Comparison of ENCODE assay signal across 8 mouse cellular contexts in genomic region chr16:49855836-49856503, GRCm38 (mm10). TPM values are rescaled to one million over a fixed set of nuclear protein-coding genes. Genes with fewer than 3 reads are reported as not detected.
DNase-seq lines count a peak whose midpoint lies in the region; ATAC-seq and TF ChIP-seq lines count a peak whose summit lies in the region.

No protein-coding gene starts in this region.

- H3K27me3 ChIP-seq in heart, adult 2 months (ENCODE audit: control insufficient read depth, insufficient read depth, low read length) = no peaks in the 10 kb centered on the region
- H3K27me3 ChIP-seq in C2C12 (ENCODE audit: control insufficient read depth, insufficient read depth, insufficient read length) = no peaks in the 10 kb centered on the region
- no peaks in the 10 kb centered on the region for H3K27me3 ChIP-seq in hindbrain, postnatal 0 days (ENCODE audit: insufficient read depth, low read length)
- no peaks in the 10 kb centered on the region for H3K27me3 ChIP-seq in midbrain, embryonic 11.5 days (ENCODE audit: control insufficient read depth, insufficient read depth, low read length)

- no peak for TF ChIP-seq EP300 in heart, adult 2 months (IDR thresholded peaks at IDR 0.05; ENCODE audit: insufficient read depth, low read depth, low read length)

- H3K36me3 ChIP-seq in heart, adult 2 months (ENCODE audit: control insufficient read depth, insufficient read depth, low read length) = peaks cover 14% of the 10 kb centered on the region
- H3K36me3 ChIP-seq in C2C12 (ENCODE audit: control insufficient read depth, insufficient read depth) = no peaks in the 10 kb centered on the region
- no peaks in the 10 kb centered on the region for H3K36me3 ChIP-seq in hindbrain, postnatal 0 days (ENCODE audit: insufficient read depth, low read length)
- no peaks in the 10 kb centered on the region for H3K36me3 ChIP-seq in midbrain, embryonic 11.5 days (ENCODE audit: control insufficient read depth, insufficient read depth, low read length)

- DNase-seq in heart, adult 2 months = no peak
- no peak for DNase-seq in heart, adult 8-10 months (ENCODE audit: low spot score)
- DNase-seq in hindbrain, postnatal 0 days (ENCODE audit: low spot score) = peak; percentile 70
- peak; percentile 98 for DNase-seq in midbrain, embryonic 11.5 days (ENCODE audit: low spot score, missing footprints)
- DNase-seq in right cerebral cortex, postnatal 25 days = no peak
- DNase-seq in cerebellum, adult 11-12 months = no peak

- no peak for TF ChIP-seq POLR2A in heart, adult 2 months (IDR thresholded peaks at IDR 0.05; ENCODE audit: insufficient read depth, low read depth, low read length)

- no peaks in the 10 kb centered on the region for H3K9me3 ChIP-seq in hindbrain, postnatal 0 days (ENCODE audit: low read length)
- no peaks in the 10 kb centered on the region for H3K9me3 ChIP-seq in midbrain, embryonic 11.5 days (ENCODE audit: control insufficient read depth, low read length)

- H3K4me1 ChIP-seq in heart, adult 2 months (ENCODE audit: control insufficient read depth, insufficient read depth, low read length) = peaks cover 15% of the 10 kb centered on the region
- H3K4me1 ChIP-seq in hindbrain, postnatal 0 days (ENCODE audit: insufficient read depth, low read length) = no peaks in the 10 kb centered on the region
- H3K4me1 ChIP-seq in midbrain, embryonic 11.5 days (ENCODE audit: control insufficient read depth, insufficient read depth, low read length) = peaks cover 11% of the 10 kb centered on the region

- peak overlapping the region; percentile 72 for H3K4me2 ChIP-seq in hindbrain, postnatal 0 days (ENCODE audit: low read depth, low read length)
- H3K4me2 ChIP-seq in midbrain, embryonic 11.5 days = peak overlapping the region; percentile 69

- peak; percentile 12 for ATAC-seq in common myeloid progenitor, adult 5-6 weeks (replicated peaks; ENCODE audit: low read depth, poor library complexity, severe bottlenecking)
- ATAC-seq in hindbrain, postnatal 0 days = peak; percentile 83
- peak; percentile 86 for ATAC-seq in midbrain, embryonic 11.5 days (ENCODE audit: low FRiP score)

- H3ac ChIP-seq in C2C12 (ENCODE audit: control insufficient read depth, insufficient read length, low read depth) = peak overlapping the region; percentile 80

- peak overlapping the region; percentile 99 for H3K27ac ChIP-seq in heart, adult 2 months
- H3K27ac ChIP-seq in hindbrain, postnatal 0 days = peak overlapping the region; percentile 97
- H3K27ac ChIP-seq in midbrain, embryonic 11.5 days (ENCODE audit: low read depth, low read length) = peak overlapping the region; percentile 95

- WGBS in heart, adult 2 months = under 1% methylated on average over 36 of the region's 39 CpGs
- under 1% methylated on average over 30 of the region's 39 CpGs for WGBS in hindbrain, postnatal 0 days
- under 1% methylated on average over 28 of the region's 39 CpGs for WGBS in midbrain, embryonic 11.5 days

- peak overlapping the region; percentile 98 for H3K4me3 ChIP-seq in heart, adult 2 months
- peak overlapping the region; percentile 72 for H3K4me3 ChIP-seq in C2C12 (ENCODE audit: insufficient read depth, poor library complexity, severe bottlenecking)
- peak overlapping the region; percentile 96 for H3K4me3 ChIP-seq in hindbrain, postnatal 0 days (ENCODE audit: low read length)
- H3K4me3 ChIP-seq in midbrain, embryonic 11.5 days (ENCODE audit: low read depth, low read length) = peak overlapping the region; percentile 82

- peaks cover 2% of the 10 kb centered on the region; the same call in 1 of the 2 replicates for H3K79me2 ChIP-seq in heart, adult 2 months (replicated peaks; ENCODE audit: control insufficient read depth, insufficient read depth, low read length)
- H3K79me2 ChIP-seq in C2C12 (ENCODE audit: control insufficient read depth, insufficient read depth) = peaks cover 63% of the 10 kb centered on the region

- no peak for TF ChIP-seq CTCF in heart, adult 2 months (IDR thresholded peaks at IDR 0.05)
- no peak for TF ChIP-seq CTCF in C2C12 (IDR thresholded peaks at IDR 0.05; ENCODE audit: control insufficient read depth, insufficient read depth, insufficient read length)
- no peak for TF ChIP-seq CTCF in hindbrain, postnatal 0 days (IDR thresholded peaks at IDR 0.05; ENCODE audit: low read depth)

- intact Hi-C loops in heart, adult 2 months (cut with DNase I) = loop anchor here (2.0 to 10.0 kb wide), 7 partner anchors 53 to 879 kb away; partner anchors contain the start of genes Cd47 and Ift57

- peak overlapping the region; percentile 97 for H3K9ac ChIP-seq in heart, adult 2 months (ENCODE audit: low read depth, low read length)
- peak overlapping the region; percentile 94 for H3K9ac ChIP-seq in hindbrain, postnatal 0 days (replicated peaks; ENCODE audit: low read length)
- peak overlapping the region; percentile 90 for H3K9ac ChIP-seq in midbrain, embryonic 11.5 days (ENCODE audit: low read length)

- H3K79me3 ChIP-seq in C2C12 (ENCODE audit: low read depth) = peaks cover 45% of the 10 kb centered on the region

TF ChIP-seq in C2C12, 6 proteins besides CTCF, POLR2A, EP300 and RAD21:
- TF ChIP-seq MAX (IDR thresholded peaks at IDR 0.05) (no peak), USF1 (IDR thresholded peaks at IDR 0.05; ENCODE audit: low read depth) (no peak), MYOD1 (IDR thresholded peaks at IDR 0.05; ENCODE audit: control insufficient read depth, insufficient read length, low read depth) (no peak), FOSL1 (IDR thresholded peaks at IDR 0.05; ENCODE audit: insufficient read depth, low read length, poor library complexity, severe bottlenecking) (no peak), MYOG (IDR thresholded peaks at IDR 0.05; ENCODE audit: control insufficient read depth, extremely low read depth, insufficient read length) (no peak), CEBPB (IDR thresholded peaks at IDR 0.05; ENCODE audit: low read depth) (no peak)

RNA-seq across cellular contexts. Expression of gene Cd47, which starts 55.6 kb away (rescaled TPM):
- 10 to 100 TPM; 76.5 to 87.1 TPM for total RNA-seq in heart, adult 2 months (2021)
- 30.9 and 49.3 TPM in 2 replicates for polyA plus RNA-seq in heart, adult 2 months (2012; rRNA removed)
- 10 to 100 TPM; 82.2 to 91.4 (median 87.5) TPM for total RNA-seq in heart, adult 8-10 months (2022)
- polyA plus RNA-seq in C2C12 (2012; fragmentation: generic; extraction: Trizol) = 76.0 TPM
- 237 and 246 TPM in 2 replicates for total RNA-seq in common myeloid progenitor, adult 5-6 weeks (2017)
- 38.9 and 44.3 TPM in 2 replicates for total RNA-seq in hindbrain, postnatal 0 days (2014; rRNA removed)
- 235 and 238 TPM in 2 replicates for polyA plus RNA-seq in hindbrain, postnatal 0 days (2015; fragmentation: Nextera tagmentation; extraction: Ambion mirVana)
- 57.8 and 63.5 TPM in 2 replicates for polyA plus RNA-seq in midbrain, embryonic 11.5 days (2014; fragmentation: Nextera tagmentation; extraction: Ambion mirVana)

Comparison
In these comparisons a context has a peak if more than half of its experiments do, and no peak if none do; other contexts are left out.
1. DNase-seq: peak in hindbrain, postnatal 0 days (single experiment) and midbrain, embryonic 11.5 days (single experiment); none in heart, adult 2 months (0 of 2), heart, adult 8-10 months (single experiment), right cerebral cortex, postnatal 25 days (single experiment) and cerebellum, adult 11-12 months (single experiment).
2. ATAC-seq: peak in every context shown above with its lines; median percentile 86 in midbrain, embryonic 11.5 days; 83 in hindbrain, postnatal 0 days; 12 in common myeloid progenitor, adult 5-6 weeks.
3. Peak in every context shown above with its lines, with median percentiles within 50 percentile points of each other: H3K27ac ChIP-seq, H3K4me3 ChIP-seq and H3K9ac ChIP-seq.